Mouse (Mus musculus) E14TG2a.4 (cell line): ENCODE data around the gene Mdn1.

Source experiments
- CTCF ChIP-seq: conservative IDR thresholded peaks from 2 replicates; pipeline ENCODE4 v1.5.1; 2014; ENCODE audit warnings: low read length
- NANOG ChIP-seq: IDR thresholded peaks from 2 replicates; pipeline ENCODE4 v1.6.1; 2014; ENCODE audit warnings: borderline replicate concordance, low read length, mixed read lengths
- POU5F1 ChIP-seq: IDR thresholded peaks from 2 replicates; pipeline ENCODE4 v1.6.1; 2014; ENCODE audit warnings: low read length, borderline replicate concordance

DNA sequence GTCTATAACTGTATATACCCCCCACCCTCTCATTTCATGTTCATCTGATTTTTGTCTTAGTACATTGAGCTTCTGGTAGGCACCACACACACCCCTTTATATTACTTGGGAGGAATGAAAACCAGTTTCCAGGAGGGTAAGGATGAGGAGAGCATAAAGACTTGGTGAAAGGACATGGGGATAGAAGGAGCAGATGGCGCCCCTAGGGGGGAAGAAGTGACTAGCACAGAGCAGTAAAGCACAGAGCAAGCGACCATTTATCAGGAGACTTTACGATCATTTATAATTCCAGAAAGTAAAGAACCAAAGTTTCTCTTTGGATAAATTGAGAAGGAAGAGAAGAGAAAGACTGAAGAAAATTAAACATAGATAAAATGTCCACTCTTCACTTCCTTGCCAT, 23.9 kb downstream of the Mdn1 start:
- TF ChIP-seq CTCF (peak; percentile 80), POU5F1 (no peak), NANOG (no peak)
